Mouse (Mus musculus) intestine, postnatal 0 days (tissue): ENCODE measurements around the gene Gas6. TPM values are rescaled to one million over a fixed set of nuclear protein-coding genes. Genes with fewer than 3 reads are reported as not detected.

ENCODE experiments used
- ATAC-seq: fragments of 200-750 bp; cut with Nextera tagmentation; 2 replicates; pipeline ENCODE4 v1.8.0; 2017; ENCODE audit warnings: mild to moderate bottlenecking, moderate TSS enrichment, moderate library complexity
- H3K27ac ChIP-seq: fragments of 300-500 bp; sonication (generic); 2 replicates; pipeline ENCODE4 v1.5.1; 2014; ENCODE audit warnings: mild to moderate bottlenecking, low read depth, low read length, moderate library complexity
- H3K27me3 ChIP-seq: fragments of 300-500 bp; sonication (generic); replicated peaks from 2 replicates; pipeline ENCODE4 v1.6.1; 2014; ENCODE audit warnings: low read length, mixed read lengths; ENCODE audit not compliant: control insufficient read depth, insufficient read depth
- H3K36me3 ChIP-seq: fragments of 300-500 bp; sonication (generic); 2 replicates; pipeline ENCODE4 v1.6.1; 2014; ENCODE audit warnings: mild to moderate bottlenecking, moderate library complexity; ENCODE audit not compliant: control insufficient read depth, insufficient read depth
- H3K4me1 ChIP-seq: fragments of 300-500 bp; sonication (generic); replicated peaks from 2 replicates; pipeline ENCODE4 v1.6.1; 2014; ENCODE audit warnings: antibody characterized with exemption, low read length, mixed read lengths; ENCODE audit not compliant: control insufficient read depth, insufficient read depth
- H3K4me2 ChIP-seq: fragments of 300-500 bp; sonication (generic); replicated peaks from 2 replicates; pipeline ENCODE4 v1.6.1; 2014; ENCODE audit warnings: low read depth, mild to moderate bottlenecking, moderate library complexity
- H3K4me3 ChIP-seq: fragments of 300-500 bp; sonication (generic); 2 replicates; pipeline ENCODE4 v1.5.1; 2014; ENCODE audit warnings: low read depth, low read length
- H3K9ac ChIP-seq: fragments of 300-500 bp; sonication (generic); 2 replicates; pipeline ENCODE4 v1.6.1; 2014; ENCODE audit warnings: mild to moderate bottlenecking, low read depth, low read length
- H3K9me3 ChIP-seq: fragments of 300-500 bp; sonication (generic); 2 replicates; pipeline ENCODE4 v1.6.1; 2016; ENCODE audit warnings: mixed run types; ENCODE audit not compliant: control insufficient read depth
- CTCF ChIP-seq: sonication (generic); IDR thresholded peaks from 2 replicates; pipeline ENCODE4 v1.5.1; 2016; ENCODE audit warnings: low read depth, mild to moderate bottlenecking, control low read depth, antibody characterized with exemption, moderate library complexity
- WGBS: fragments of 180-500 bp; shearing (Covaris S2); extraction: QIAGEN DNeasy Blood & Tissue Kit; methylation state at CpG from one replicate; pipeline ENCODE4 v1.1.7; 2014; 5-methylcytosine and 5-hydroxymethylcytosine counted together
- polyA plus RNA-seq: library from polyadenylated mRNA; unstranded; fragments of >200 nt; fragmentation: Nextera tagmentation; extraction: Ambion mirVana; gene quantifications from 2 replicates; pipeline ENCODE4 v1.2.1, GENCODE M21; 2015

The Gas6 gene
- polyA plus RNA-seq, 1 experiment from 2014 or later: 77.3 TPM

- no peak for TF ChIP-seq CTCF
- ATAC-seq: no peak
- Histone ChIP-seq H3K9ac (no peak overlapping the region), H3K4me2 (no peak overlapping the region), H3K27ac (no peak overlapping the region), H3K9me3 (no peaks in the 10 kb centered on the region), H3K36me3 (no peaks in the 10 kb centered on the region), H3K4me3 (no peak overlapping the region), H3K4me1 (no peaks in the 10 kb centered on the region), H3K27me3 (no peaks in the 10 kb centered on the region)
- 84% methylated on average over 6 of the region's 6 CpGs for WGBS
Measured at GRCm38 (mm10) chr8:13446456-13446855, 47.8 kb downstream of the Gas6 start.

GRCm38 (mm10) chr8:13442152-13442551 is 52.1 kb downstream of the Gas6 start:
- Histone ChIP-seq H3K9me3 (no peaks in the 10 kb centered on the region), H3K4me3 (no peak overlapping the region), H3K9ac (no peak overlapping the region), H3K27ac (no peak overlapping the region), H3K4me2 (no peak overlapping the region), H3K36me3 (no peaks in the 10 kb centered on the region), H3K4me1 (no peaks in the 10 kb centered on the region), H3K27me3 (no peaks in the 10 kb centered on the region)
- no peak for ATAC-seq
- WGBS: 87% methylated on average over 2 of the region's 2 CpGs
- no peak for TF ChIP-seq CTCF

DNA sequence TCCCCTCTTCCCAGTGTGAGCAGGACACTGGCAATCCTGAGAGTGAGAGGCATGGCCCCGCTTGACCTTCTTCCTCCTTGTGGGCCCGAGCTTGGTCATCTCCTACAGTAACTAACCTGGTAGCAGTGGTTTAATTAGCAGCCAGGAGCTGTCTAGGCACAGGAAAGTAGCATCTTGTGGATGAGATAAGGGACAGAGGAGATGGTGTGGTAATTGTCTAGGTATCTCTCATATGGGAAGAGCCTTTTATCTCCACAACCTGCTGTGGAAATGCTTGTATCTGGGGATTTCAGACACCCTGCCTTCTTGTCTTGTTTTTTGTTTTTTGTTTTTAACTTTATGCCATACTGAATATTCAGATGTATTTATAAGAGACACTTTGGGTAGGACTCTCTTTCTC is 56.8 kb downstream of the Gas6 start:
- Histone ChIP-seq H3K9me3 (no peaks in the 10 kb centered on the region), H3K4me2 (no peak overlapping the region), H3K9ac (no peak overlapping the region), H3K27ac (no peak overlapping the region), H3K4me1 (no peaks in the 10 kb centered on the region), H3K27me3 (peaks cover 16% of the 10 kb centered on the region), H3K36me3 (no peaks in the 10 kb centered on the region), H3K4me3 (no peak overlapping the region)
- no peak for ATAC-seq
- no peak for TF ChIP-seq CTCF
- WGBS: 79% methylated on average over 2 of the region's 2 CpGs

GRCm38 (mm10) chr8:13436052-13436451 is 58.2 kb downstream of the Gas6 start:
- Histone ChIP-seq H3K4me3 (no peak overlapping the region), H3K4me1 (no peaks in the 10 kb centered on the region), H3K4me2 (no peak overlapping the region), H3K36me3 (no peaks in the 10 kb centered on the region), H3K9me3 (no peaks in the 10 kb centered on the region), H3K27me3 (peaks cover 16% of the 10 kb centered on the region), H3K9ac (no peak overlapping the region), H3K27ac (no peak overlapping the region)
- 11% methylated on average over 8 of the region's 8 CpGs for WGBS
- no peak for ATAC-seq
- TF ChIP-seq CTCF: no peak

DNA sequence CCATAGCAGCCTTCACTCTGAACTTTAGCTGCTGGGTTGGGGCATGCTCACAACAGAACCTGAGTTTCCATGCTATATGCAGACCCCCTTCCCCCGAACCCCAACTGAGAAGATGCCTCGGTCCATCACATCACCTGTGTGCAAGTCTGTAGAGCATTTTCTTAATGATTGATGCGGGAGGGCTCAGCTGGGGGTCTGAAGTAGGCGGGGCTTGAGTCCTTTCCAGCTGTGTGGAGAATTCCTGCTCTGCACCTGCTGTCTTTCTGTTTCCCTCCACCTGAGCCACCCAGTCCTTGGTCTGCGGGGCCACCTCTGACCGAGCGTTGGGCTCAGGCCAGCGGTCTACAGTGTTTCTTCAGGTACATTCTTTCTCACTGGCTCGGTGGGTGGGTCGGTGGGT is 59.4 kb downstream of the Gas6 start, which contains the start of gene Tmem255b:
Gene Tmem255b (plus strand): TSS at position 301 of the 400 bp plus-strand sequence.
- ATAC-seq: no peak
- Histone ChIP-seq H3K27ac (no peak within 1 kb of the TSS), H3K27me3 (peaks cover 16% of the 10 kb centered on the region), H3K4me3 (no peak within 1 kb of the TSS), H3K9me3 (no peaks in the 10 kb centered on the region), H3K4me1 (no peaks in the 10 kb centered on the region), H3K36me3 (no peaks in the 10 kb centered on the region), H3K4me2 (peak within 1 kb of the TSS; percentile 35; the same call in 1 of the 2 replicates), H3K9ac (no peak within 1 kb of the TSS)
- 26% methylated on average over 10 of the region's 10 CpGs for WGBS
- no peak for TF ChIP-seq CTCF

GRCm38 (mm10) chr8:13433130-13433529 is 61.2 kb downstream of the Gas6 start:
- Histone ChIP-seq H3K9ac (no peak overlapping the region), H3K36me3 (no peaks in the 10 kb centered on the region), H3K4me3 (no peak overlapping the region), H3K27ac (no peak overlapping the region), H3K4me1 (no peaks in the 10 kb centered on the region), H3K27me3 (peaks cover 16% of the 10 kb centered on the region), H3K9me3 (no peaks in the 10 kb centered on the region), H3K4me2 (no peak overlapping the region)
- WGBS: 67% methylated on average over 5 of the region's 5 CpGs
- no peak for ATAC-seq
- no peak for TF ChIP-seq CTCF

GRCm38 (mm10) chr8:13430866-13431265 is 63.4 kb downstream of the Gas6 start:
- Histone ChIP-seq H3K27me3 (peaks cover 10% of the 10 kb centered on the region), H3K9ac (no peak overlapping the region), H3K4me1 (no peaks in the 10 kb centered on the region), H3K27ac (no peak overlapping the region), H3K4me3 (no peak overlapping the region), H3K9me3 (no peaks in the 10 kb centered on the region), H3K36me3 (no peaks in the 10 kb centered on the region), H3K4me2 (no peak overlapping the region)
- ATAC-seq: no peak
- TF ChIP-seq CTCF: no peak
